1 mouse cellular context compared by ENCODE assay signal in the genomic region with DNA sequence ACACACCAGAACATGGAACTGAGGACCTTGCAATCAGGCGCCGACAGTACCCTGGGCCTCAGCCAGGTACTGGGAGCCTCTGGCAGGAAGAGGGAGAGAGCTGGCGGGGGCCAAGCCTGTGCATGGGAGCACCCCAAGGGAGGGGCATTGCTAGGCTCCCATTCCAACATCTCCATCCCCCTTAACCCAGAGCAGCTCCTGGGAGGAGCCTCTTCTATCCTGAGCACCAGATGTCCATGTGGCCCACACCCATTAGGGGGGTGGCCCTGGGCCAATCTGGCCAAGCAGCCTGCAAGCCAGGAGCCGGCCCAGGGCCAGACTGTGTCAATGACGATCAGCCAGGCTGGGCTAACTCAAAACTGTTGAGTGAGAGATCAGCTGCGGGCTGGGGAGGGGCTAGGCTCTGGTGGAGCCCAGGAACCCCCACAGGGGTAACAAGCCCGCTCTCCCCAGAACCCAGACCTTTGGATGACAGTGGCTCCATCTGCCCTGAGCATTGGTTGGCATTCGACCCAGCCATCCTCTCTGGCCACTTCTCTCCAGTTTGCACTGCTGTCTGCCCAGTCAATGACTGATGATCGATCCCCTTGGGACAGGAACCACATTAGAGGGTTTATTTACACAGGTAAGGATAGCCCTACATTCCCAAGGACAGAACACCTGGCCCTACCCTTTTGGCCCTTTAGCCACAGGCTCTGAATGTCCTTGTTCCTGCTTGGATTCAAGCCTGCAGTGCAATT.
TF ChIP-seq lines count a peak whose summit lies in the region.

No protein-coding gene starts in this region.

TF ChIP-seq in CH12.LX, 34 proteins besides CTCF, POLR2A, EP300 and RAD21:
- no peak for TF ChIP-seq HCFC1 (IDR thresholded peaks at IDR 0.05; ENCODE audit: low read depth, low read length)
- no peak for TF ChIP-seq JUND (conservative IDR thresholded peaks at IDR 0.05; ENCODE audit: low read depth, low read length)
- no peak for TF ChIP-seq BHLHE40 (IDR thresholded peaks at IDR 0.05; ENCODE audit: low read depth, low read length)
- TF ChIP-seq SMC3 (IDR thresholded peaks at IDR 0.05; ENCODE audit: low read depth, low read length): peak; percentile 2; the same call in 1 of the 2 replicates
- no peak for TF ChIP-seq ETS1 (conservative IDR thresholded peaks at IDR 0.05; ENCODE audit: low read depth, low read length)
- no peak for TF ChIP-seq MEF2A (IDR thresholded peaks at IDR 0.05; ENCODE audit: borderline replicate concordance, low read depth, low read length)
- no peak for TF ChIP-seq KAT2A (IDR thresholded peaks at IDR 0.05; ENCODE audit: insufficient replicate concordance, low read length)
- TF ChIP-seq POLR2AphosphoS2 (IDR thresholded peaks at IDR 0.05; ENCODE audit: low read depth, low read length): peak; percentile 25; the same call in 1 of the 2 replicates
